Mouse (Mus musculus): Measurements from ENCODE around the gene Akt2.

DNA sequence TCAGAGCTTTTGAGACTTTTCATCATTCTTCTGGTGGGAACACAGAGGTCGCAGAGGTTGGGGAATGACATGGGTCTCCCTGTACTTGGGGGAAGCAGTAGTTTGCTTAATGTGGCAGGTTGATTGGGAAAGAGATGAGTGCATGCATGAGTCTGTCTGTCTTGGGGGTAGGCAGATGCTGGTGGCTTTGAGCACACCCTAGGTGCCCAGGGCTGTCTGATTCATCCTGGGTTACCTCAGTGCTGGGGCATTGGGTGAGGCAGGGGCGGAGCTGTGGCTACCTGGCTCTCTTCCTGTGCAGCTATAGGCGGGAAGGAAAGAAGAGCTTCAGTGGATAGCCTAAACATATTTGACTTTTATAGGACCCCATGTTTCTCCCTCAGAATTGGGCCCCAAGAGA, 16.8 kb downstream of the Akt2 start:
- TF ChIP-seq POLR2A (IDR thresholded peaks at IDR 0.05; ENCODE audit: borderline replicate concordance, extremely low read depth, low read depth, low read length) (no peak), CTCF (IDR thresholded peaks at IDR 0.05; ENCODE audit: insufficient read depth, low read length) (no peak)

Data from lung, adult 2 months (tissue).